Mouse (Mus musculus) neural tube, embryonic 15.5 days (tissue): ENCODE data around the gene Oser1. TPM values are rescaled to one million over a fixed set of nuclear protein-coding genes. Genes with fewer than 3 reads are reported as not detected.
"Not testable (repeated sequence)": the region's sequence is repeated elsewhere in the genome, so short reads cannot be mapped to it uniquely, and the experiment has no call there.

Experiments
- ATAC-seq: fragments of 200-750 bp; cut with Nextera tagmentation; 2 replicates; pipeline ENCODE4 v1.8.0; 2017; ENCODE audit warnings: mild to moderate bottlenecking, moderate TSS enrichment, moderate library complexity; ENCODE audit not compliant: low FRiP score
- H3K27ac ChIP-seq: fragments of 300-500 bp; sonication (generic); replicated peaks from 2 replicates; pipeline ENCODE4 v1.5.1; 2015; ENCODE audit warnings: mild to moderate bottlenecking, inconsistent platforms
- H3K27me3 ChIP-seq: fragments of 300-500 bp; sonication (generic); replicated peaks from 2 replicates; pipeline ENCODE4 v1.6.1; 2015; ENCODE audit warnings: inconsistent platforms
- H3K36me3 ChIP-seq: fragments of 300-500 bp; sonication (generic); 2 replicates; pipeline ENCODE4 v1.6.1; 2015; ENCODE audit warnings: inconsistent platforms
- H3K4me1 ChIP-seq: fragments of 300-500 bp; sonication (generic); 2 replicates; pipeline ENCODE4 v1.6.1; 2015; ENCODE audit warnings: inconsistent platforms
- H3K4me2 ChIP-seq: fragments of 300-500 bp; sonication (generic); 2 replicates; pipeline ENCODE4 v1.6.1; 2015; ENCODE audit warnings: inconsistent platforms, mild to moderate bottlenecking, moderate library complexity
- H3K4me3 ChIP-seq: fragments of 300-500 bp; sonication (generic); replicated peaks from 2 replicates; pipeline ENCODE4 v1.5.1; 2015; ENCODE audit warnings: mild to moderate bottlenecking, inconsistent platforms
- H3K9ac ChIP-seq: fragments of 300-500 bp; sonication (generic); replicated peaks from 2 replicates; pipeline ENCODE4 v1.6.1; 2015; ENCODE audit warnings: mild to moderate bottlenecking, inconsistent platforms
- H3K9me3 ChIP-seq: fragments of 300-500 bp; sonication (generic); replicated peaks from 2 replicates; pipeline ENCODE4 v1.6.1; 2016; ENCODE audit warnings: inconsistent platforms
- WGBS: fragments of 180-500 bp; shearing (Covaris S2); methylation state at CpG from one replicate; pipeline ENCODE4 v1.1.7; 2015; ENCODE audit warnings: mixed read lengths; 5-methylcytosine and 5-hydroxymethylcytosine counted together
- polyA plus RNA-seq: library from polyadenylated mRNA; unstranded; fragments of >200 nt; fragmentation: Nextera tagmentation; extraction: Ambion mirVana; gene quantifications from 2 replicates; pipeline ENCODE4 v1.2.1, GENCODE M21; 2015

Oser1 gene
- polyA plus RNA-seq, 1 experiment from 2014 or later, result 72.6 TPM

- 82% methylated on average over 5 of the region's 5 CpGs for WGBS
- H3K4me1 ChIP-seq, result peaks cover 16% of the 10 kb centered on the region
These were observed 37.9 kb upstream of the Oser1 start for GRCm38 (mm10) chr2:163462386-163462785.

GRCm38 (mm10) chr2:163461307-163461706 lies 36.8 kb upstream of the Oser1 start:
- H3K36me3 ChIP-seq, H3K4me2 ChIP-seq, H3K4me3 ChIP-seq, H3K9me3 ChIP-seq, H3K9ac ChIP-seq, H3K27me3 ChIP-seq, H3K27ac ChIP-seq, ATAC-seq: not testable (repeated sequence)
- WGBS, result 95% methylated on average over 9 of the region's 9 CpGs
- peaks cover 16% of the 10 kb centered on the region for H3K4me1 ChIP-seq

More at GRCm38 (mm10) chr2:163462386-163462785, 37.9 kb upstream of the Oser1 start:
- Histone ChIP-seq H3K9me3 (no peaks in the 10 kb centered on the region), H3K9ac (no peak overlapping the region), H3K27me3 (peaks cover 3% of the 10 kb centered on the region; the same call in 1 of the 2 replicates), H3K4me2 (no peak overlapping the region), H3K4me3 (no peak overlapping the region), H3K27ac (no peak overlapping the region), H3K36me3 (peaks cover 7% of the 10 kb centered on the region)
- ATAC-seq, result no peak

- H3K4me3 ChIP-seq, result no peak overlapping the region
- 91% methylated on average over 8 of the region's 8 CpGs for WGBS
These were observed 36.1 kb upstream of the Oser1 start for GRCm38 (mm10) chr2:163460622-163461021.

DNA sequence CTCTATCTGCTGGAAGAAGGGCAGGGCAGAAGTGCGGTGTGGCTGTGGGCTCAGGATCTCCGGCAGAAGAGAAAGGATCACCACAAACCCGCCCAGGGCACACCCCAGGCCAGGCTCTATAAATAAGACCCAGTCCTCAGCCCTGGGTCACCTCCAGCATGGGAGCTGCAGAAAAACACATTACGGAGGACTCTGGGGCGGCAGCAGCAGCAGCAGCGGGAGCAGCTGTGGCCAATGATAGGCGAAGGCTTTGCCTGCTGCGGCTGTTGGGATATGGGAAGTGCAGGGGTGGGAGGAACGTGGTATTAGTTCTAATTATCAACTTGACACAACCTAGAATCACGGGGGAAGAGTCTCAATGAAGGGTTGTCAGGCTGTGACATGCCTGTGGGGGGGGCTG lies 34.9 kb upstream of the Oser1 start:
- peak; percentile 60; the same call in 1 of the 2 replicates for ATAC-seq
- H3K27ac ChIP-seq, result peak overlapping the region; percentile 60; the same call in 1 of the 2 replicates
- peaks cover 10% of the 10 kb centered on the region for H3K36me3 ChIP-seq
- peak overlapping the region; percentile 20; the same call in 1 of the 2 replicates for H3K9ac ChIP-seq
- H3K9me3 ChIP-seq, result no peaks in the 10 kb centered on the region
- 33% methylated on average over 10 of the region's 10 CpGs for WGBS
- H3K4me2 ChIP-seq, result peak overlapping the region; percentile 42
- peaks cover 3% of the 10 kb centered on the region; the same call in 1 of the 2 replicates for H3K27me3 ChIP-seq
- peaks cover 16% of the 10 kb centered on the region for H3K4me1 ChIP-seq
- peak overlapping the region; percentile 4 for H3K4me3 ChIP-seq

More at GRCm38 (mm10) chr2:163460622-163461021, 36.1 kb upstream of the Oser1 start:
- no peak overlapping the region for H3K27ac ChIP-seq
- H3K4me1 ChIP-seq, result peaks cover 16% of the 10 kb centered on the region
- H3K9me3 ChIP-seq, result no peaks in the 10 kb centered on the region
- peaks cover 3% of the 10 kb centered on the region; the same call in 1 of the 2 replicates for H3K27me3 ChIP-seq
- no peak for ATAC-seq
- H3K36me3 ChIP-seq, result no peaks in the 10 kb centered on the region
- H3K4me2 ChIP-seq, result no peak overlapping the region
- no peak overlapping the region for H3K9ac ChIP-seq

DNA sequence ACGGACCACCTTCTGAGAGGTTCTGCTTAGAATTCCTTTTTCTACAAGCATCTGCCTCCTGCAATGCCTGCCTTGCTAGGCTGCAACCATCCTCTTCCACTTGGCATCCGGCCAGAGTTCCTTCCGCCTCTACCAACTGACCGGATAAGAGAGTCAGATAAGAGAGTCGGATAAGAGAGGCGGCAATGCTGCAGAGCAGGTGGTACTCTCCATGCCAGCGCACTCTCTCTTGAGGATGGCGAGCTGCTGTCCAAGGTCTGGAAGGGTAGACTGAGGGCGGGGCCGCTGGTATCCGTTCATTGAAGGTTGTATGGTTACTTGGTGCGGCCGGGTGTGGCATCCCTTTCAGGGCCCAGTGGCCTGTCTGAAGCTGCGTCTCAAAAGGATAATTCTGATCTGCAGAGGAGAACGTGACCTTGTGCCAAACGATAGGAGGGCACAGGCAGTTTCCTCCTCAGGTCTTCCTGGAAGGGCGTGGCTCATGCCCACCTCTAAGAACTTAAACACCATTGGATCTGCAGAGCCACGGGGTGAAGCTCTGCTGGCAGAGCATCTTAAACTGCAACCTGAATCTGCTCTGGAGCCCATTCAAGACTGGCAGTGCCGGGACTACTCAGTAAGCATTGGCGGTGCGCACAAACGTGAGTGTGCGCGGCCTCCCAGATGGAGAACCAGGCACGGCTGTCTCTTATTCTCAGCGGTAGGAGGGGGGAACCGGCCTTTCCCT lies 34.2 kb upstream of the Oser1 start:
- peak overlapping the region; percentile 42 for H3K4me2 ChIP-seq
- H3K36me3 ChIP-seq, result peaks cover 17% of the 10 kb centered on the region
- peak overlapping the region; percentile 60; the same call in 1 of the 2 replicates for H3K27ac ChIP-seq
- H3K27me3 ChIP-seq, result peaks cover 3% of the 10 kb centered on the region; the same call in 1 of the 2 replicates
- WGBS, result 49% methylated on average over 27 of the region's 27 CpGs
- no peaks in the 10 kb centered on the region for H3K9me3 ChIP-seq
- peak overlapping the region; percentile 20; the same call in 1 of the 2 replicates for H3K9ac ChIP-seq
- peaks cover 16% of the 10 kb centered on the region for H3K4me1 ChIP-seq
- no peak for ATAC-seq
- H3K4me3 ChIP-seq, result peak overlapping the region; percentile 4

GRCm38 (mm10) chr2:163453378-163453777 lies 28.9 kb upstream of the Oser1 start:
- Histone ChIP-seq H3K9me3 (no peaks in the 10 kb centered on the region), H3K36me3 (peaks cover 62% of the 10 kb centered on the region), H3K4me2 (no peak overlapping the region), H3K4me1 (0 out of 2 replicates have a peak, but pooled peaks cover 1% of the 10 kb centered on the region), H3K27ac (no peak overlapping the region), H3K27me3 (no peaks in the 10 kb centered on the region), H3K4me3 (no peak overlapping the region), H3K9ac (no peak overlapping the region)
- WGBS, result 92% methylated on average over 13 of the region's 13 CpGs
- ATAC-seq, result no peak

- Histone ChIP-seq H3K36me3 (peaks cover 63% of the 10 kb centered on the region), H3K4me1 (no peaks in the 10 kb centered on the region), H3K4me3 (no peak overlapping the region), H3K27ac (no peak overlapping the region), H3K27me3 (no peaks in the 10 kb centered on the region), H3K9ac (no peak overlapping the region), H3K4me2 (no peak overlapping the region), H3K9me3 (no peaks in the 10 kb centered on the region)
- WGBS, result 89% methylated on average over 6 of the region's 6 CpGs
- no peak for ATAC-seq
These were observed 28.2 kb upstream of the Oser1 start for GRCm38 (mm10) chr2:163452738-163453137.

GRCm38 (mm10) chr2:163450668-163451295 lies 26.3 kb upstream of the Oser1 start:
- Histone ChIP-seq H3K4me1 (no peaks in the 10 kb centered on the region), H3K27me3 (no peaks in the 10 kb centered on the region), H3K9ac (no peak overlapping the region), H3K36me3 (peaks cover 79% of the 10 kb centered on the region), H3K4me3 (no peak overlapping the region), H3K4me2 (no peak overlapping the region), H3K9me3 (no peaks in the 10 kb centered on the region), H3K27ac (no peak overlapping the region)
- 0 out of 2 replicates have a peak, but pooled peaks have one; percentile 27 for ATAC-seq
- 62% methylated on average over 6 of the region's 6 CpGs for WGBS

GRCm38 (mm10) chr2:163449276-163449675 lies 24.8 kb upstream of the Oser1 start:
- Histone ChIP-seq H3K27me3 (no peaks in the 10 kb centered on the region), H3K4me2 (no peak overlapping the region), H3K27ac (no peak overlapping the region), H3K9me3 (no peaks in the 10 kb centered on the region), H3K36me3 (peaks cover 69% of the 10 kb centered on the region), H3K9ac (no peak overlapping the region), H3K4me3 (no peak overlapping the region), H3K4me1 (no peaks in the 10 kb centered on the region)
- ATAC-seq, result no peak
- WGBS, result 73% methylated on average over 3 of the region's 3 CpGs

DNA sequence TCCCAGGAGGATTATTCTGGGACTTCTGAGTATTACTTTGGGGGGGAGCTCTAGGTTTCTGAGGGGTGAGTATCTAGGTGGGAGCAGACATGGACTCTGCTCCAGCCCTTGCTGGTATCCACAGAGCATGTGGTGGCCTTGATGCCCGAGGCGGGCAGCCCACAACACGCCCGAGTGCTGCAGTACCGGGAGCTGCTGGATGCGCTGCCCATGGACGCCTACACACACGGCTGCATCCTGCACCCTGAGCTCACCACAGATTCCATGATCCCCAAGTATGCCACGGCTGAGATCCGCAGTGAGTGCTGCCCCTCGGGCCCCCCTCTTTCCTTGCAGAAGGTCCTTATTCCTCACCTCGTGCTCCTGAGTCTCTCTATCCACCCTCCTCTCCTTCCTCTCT lies 22.9 kb upstream of the Oser1 start:
- WGBS, result 86% methylated on average over 12 of the region's 12 CpGs
- Histone ChIP-seq H3K27me3 (no peaks in the 10 kb centered on the region), H3K27ac (no peak overlapping the region), H3K9me3 (no peaks in the 10 kb centered on the region), H3K4me2 (no peak overlapping the region), H3K4me3 (no peak overlapping the region), H3K36me3 (peaks cover 60% of the 10 kb centered on the region), H3K9ac (no peak overlapping the region), H3K4me1 (0 out of 2 replicates have a peak, but pooled peaks cover 9% of the 10 kb centered on the region)
- ATAC-seq, result no peak

DNA sequence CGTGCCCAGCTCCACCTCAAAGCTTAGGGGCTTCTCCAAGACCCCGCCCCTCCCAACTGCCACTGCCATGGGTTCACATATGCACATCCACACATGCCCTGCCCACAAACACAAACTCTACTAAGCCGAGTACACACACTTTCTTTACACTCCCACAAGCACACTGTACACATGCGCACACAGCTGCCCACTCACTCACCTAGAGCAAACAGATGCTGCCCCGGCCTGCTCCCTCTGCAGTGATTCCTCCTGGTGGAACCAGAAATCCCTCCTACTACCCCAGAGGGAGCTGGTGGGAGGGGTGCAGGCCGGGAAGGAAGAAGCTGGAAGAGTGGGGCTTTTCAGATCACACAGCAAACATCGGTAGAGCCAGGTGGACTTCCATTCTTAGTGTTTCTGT lies 19.5 kb upstream of the Oser1 start:
- H3K27me3 ChIP-seq, result no peaks in the 10 kb centered on the region
- H3K4me1 ChIP-seq, result peaks cover 38% of the 10 kb centered on the region
- H3K4me2 ChIP-seq, result no peak overlapping the region
- WGBS, result 73% methylated on average over 7 of the region's 7 CpGs
- no peak overlapping the region for H3K27ac ChIP-seq
- H3K36me3 ChIP-seq, result peaks cover 36% of the 10 kb centered on the region
- no peak overlapping the region for H3K4me3 ChIP-seq
- no peak overlapping the region for H3K9ac ChIP-seq
- H3K9me3 ChIP-seq, result no peaks in the 10 kb centered on the region
- no peak for ATAC-seq

GRCm38 (mm10) chr2:163443543-163443942 lies 19.0 kb upstream of the Oser1 start:
- Histone ChIP-seq H3K36me3 (peaks cover 31% of the 10 kb centered on the region), H3K9me3 (no peaks in the 10 kb centered on the region), H3K9ac (no peak overlapping the region), H3K4me1 (peaks cover 38% of the 10 kb centered on the region), H3K4me3 (no peak overlapping the region), H3K27me3 (no peaks in the 10 kb centered on the region), H3K27ac (no peak overlapping the region), H3K4me2 (no peak overlapping the region)
- no peak for ATAC-seq
- 80% methylated on average over 6 of the region's 6 CpGs for WGBS
